Mouse (Mus musculus) heart, postnatal 0 days (tissue): ENCODE data around the gene Mapk1ip1l.

Experiments
- CTCF ChIP-seq: IDR thresholded peaks from 2 replicates; pipeline ENCODE4 v1.5.1; 2016; ENCODE audit warnings: antibody characterized with exemption, control low read depth, low read depth
- EP300 ChIP-seq: IDR thresholded peaks from 2 replicates; pipeline ENCODE4 v1.6.1; 2016; ENCODE audit warnings: antibody characterized with exemption, low read depth

GRCm38 (mm10) chr14:47298819-47299261, 774 bp downstream of the Mapk1ip1l start:
- TF ChIP-seq CTCF = no peak
- no peak for TF ChIP-seq EP300
